Mouse (Mus musculus) adipocyte (in vitro differentiated cells): ENCODE measurements around the gene Hnf1b.

Source experiments
- DNase-seq: peaks from one replicate; pipeline ENCODE4 v3.0.0-alpha.2; 2016; ENCODE audit warnings: low spot score

The Hnf1b gene

DNA sequence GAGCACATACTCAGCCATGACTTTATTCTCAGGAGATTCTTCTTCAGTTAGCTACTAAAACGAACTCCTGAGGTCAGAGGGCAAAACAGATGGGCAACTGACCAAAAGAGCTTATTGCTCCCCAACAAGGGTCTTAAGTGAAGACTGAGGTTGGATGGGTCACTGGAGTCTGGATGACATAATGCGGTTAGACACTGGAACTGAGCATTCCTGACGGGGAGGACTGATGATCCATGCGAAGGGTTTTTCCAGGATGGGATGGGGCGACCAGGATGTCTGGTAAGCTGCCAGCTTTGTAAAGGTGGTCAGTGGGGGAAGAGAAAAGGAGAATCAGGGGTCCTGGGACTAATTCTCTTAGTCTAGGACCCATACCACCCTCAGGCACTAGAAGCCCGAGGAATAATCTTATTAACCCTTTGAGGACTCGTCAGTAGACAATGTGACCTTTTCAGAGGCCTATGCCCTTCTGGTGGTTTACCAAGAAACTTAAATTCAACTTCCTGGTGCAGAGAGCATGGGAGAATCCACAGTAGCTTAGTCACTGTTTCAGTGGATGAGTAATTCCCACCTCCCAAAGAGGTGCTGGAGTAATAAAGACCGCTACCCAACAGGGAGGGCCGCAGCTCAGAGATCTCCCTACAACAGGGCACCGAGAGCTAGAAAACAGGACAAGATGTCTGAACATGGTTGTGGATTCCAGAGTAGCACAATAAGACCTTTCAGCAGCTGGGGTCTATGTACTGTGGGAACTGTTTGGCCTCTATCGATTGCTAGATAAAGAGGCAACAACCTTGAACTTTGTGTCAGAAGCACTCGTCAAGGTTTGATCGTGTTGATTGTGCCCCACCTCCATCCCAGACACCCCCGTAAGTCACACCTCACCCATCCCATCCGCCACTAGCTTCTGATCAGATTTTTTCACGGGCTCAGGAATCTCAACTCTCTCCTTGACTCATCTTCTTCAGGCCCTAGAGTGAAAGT, 46.9 kb downstream of the Hnf1b start:
- no peak for DNase-seq

DNA sequence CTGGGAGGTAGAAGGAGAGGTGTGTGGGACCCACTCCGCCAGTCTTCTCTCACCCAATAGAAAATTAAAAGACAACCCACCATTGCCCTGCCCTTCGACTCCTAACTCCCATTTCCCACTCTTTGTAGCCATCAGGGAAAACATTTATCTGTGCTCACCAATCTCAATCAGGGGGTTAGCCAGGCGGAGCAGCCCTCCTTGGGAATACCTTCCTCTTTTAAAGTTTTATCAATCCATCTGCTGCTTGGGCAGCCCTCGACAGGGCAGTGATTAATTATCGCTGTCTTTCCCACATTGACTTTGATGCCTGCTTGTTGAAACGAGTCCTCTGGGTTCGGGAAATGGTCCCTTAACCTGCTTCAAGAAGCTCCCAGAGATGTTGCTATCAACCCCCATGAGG, 47.7 kb downstream of the Hnf1b start:
- no peak for DNase-seq

DNA sequence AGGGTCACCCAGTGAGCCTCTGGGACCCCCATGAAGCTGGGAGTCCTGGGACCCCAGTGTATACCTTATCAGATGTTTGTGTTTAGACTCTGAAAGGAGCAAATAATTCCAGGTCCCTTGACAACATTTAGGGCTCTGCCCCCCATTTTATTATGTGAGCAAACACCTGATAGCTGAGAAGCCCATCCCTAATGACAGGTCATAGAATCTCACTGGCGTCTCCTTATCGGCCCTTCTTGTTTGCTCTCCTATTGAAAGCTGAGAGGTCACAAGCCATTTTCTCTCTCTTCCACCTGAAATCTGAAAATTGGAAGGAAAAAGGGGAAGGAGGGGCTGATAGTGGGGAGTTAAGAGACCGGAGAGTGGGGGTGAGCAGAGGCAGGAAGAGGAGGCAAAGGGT, 52.9 kb downstream of the Hnf1b start:
- no peak for DNase-seq

- DNase-seq, result peak; percentile 24
Measured at GRCm38 (mm10) chr11:83905756-83906155, 55.9 kb downstream of the Hnf1b start.

- DNase-seq, result no peak
Measured at GRCm38 (mm10) chr11:83908376-83908775, 58.5 kb downstream of the Hnf1b start.

GRCm38 (mm10) chr11:83913824-83914311, 64.0 kb downstream of the Hnf1b start:
- no peak for DNase-seq

DNA sequence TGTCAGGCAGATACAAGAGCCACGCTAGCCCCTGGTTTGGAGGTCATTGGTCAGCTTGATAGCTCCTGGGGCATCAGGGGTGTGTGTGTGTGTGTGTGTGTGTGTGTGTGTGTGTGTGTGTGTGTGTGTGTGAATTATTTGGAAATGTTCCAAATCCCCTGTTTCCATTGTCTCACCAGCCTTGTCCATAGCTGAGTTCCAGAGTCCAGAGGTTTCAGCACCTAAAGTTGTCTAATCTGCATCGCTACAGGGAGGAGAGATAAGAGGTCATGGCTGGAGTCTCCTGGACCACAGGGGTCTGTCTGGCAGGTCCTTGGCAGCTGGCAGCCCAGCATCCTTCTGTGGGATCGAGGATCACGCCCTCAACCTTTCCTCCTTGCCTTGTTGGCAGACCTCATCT, 64.6 kb downstream of the Hnf1b start:
- no peak for DNase-seq

- DNase-seq, result no peak
Measured at GRCm38 (mm10) chr11:83922600-83922999, 72.7 kb downstream of the Hnf1b start.

- DNase-seq, result peak; percentile 10
Measured at GRCm38 (mm10) chr11:83927097-83927496, 77.2 kb downstream of the Hnf1b start.

DNA sequence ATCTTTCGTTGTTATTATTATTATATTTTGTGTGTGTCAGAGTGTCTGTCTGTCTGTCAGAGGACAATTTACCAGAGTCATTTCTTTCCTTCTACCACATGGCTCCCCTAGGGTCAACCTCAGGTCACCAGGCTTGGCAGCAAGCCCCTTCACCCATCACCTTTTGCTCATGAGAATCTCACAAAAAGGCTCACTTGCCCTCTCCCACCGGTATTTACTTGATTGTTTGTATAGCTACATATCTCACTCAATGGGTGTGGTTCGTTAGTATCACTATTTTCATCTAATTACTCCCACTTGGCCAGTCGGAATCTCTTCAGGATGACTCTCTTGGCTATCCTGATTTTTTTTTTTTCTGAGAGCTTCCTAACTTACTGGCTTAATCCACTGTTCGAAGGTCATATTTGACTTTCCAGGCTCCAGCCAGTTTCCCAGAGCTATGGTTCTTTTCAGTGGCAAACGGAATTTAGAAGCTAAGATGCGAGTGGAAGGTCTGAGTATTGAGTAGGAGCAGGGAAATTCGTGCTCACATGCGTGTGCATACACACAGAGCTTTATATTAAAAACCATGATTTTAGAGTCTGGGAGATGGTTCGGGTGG, 82.7 kb downstream of the Hnf1b start:
- no peak for DNase-seq

DNA sequence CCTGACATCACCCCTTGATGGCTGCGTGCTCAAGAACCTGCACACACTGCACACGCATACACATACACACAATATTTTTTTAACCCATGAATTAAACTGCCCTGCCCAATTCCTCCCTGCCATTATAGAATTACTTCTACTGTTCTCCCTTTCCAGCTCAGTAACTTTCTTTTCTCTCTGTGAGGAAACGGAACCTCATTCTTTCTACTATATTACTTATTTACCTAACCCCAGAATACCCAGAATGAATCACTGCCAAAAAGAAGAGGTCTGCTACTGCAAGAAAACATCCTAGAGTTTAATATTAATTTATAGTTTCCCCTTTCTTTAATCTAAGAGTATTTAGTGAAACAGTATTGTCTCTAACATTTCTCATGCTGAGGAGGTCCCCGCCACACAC, 83.5 kb downstream of the Hnf1b start:
- no peak for DNase-seq

DNA sequence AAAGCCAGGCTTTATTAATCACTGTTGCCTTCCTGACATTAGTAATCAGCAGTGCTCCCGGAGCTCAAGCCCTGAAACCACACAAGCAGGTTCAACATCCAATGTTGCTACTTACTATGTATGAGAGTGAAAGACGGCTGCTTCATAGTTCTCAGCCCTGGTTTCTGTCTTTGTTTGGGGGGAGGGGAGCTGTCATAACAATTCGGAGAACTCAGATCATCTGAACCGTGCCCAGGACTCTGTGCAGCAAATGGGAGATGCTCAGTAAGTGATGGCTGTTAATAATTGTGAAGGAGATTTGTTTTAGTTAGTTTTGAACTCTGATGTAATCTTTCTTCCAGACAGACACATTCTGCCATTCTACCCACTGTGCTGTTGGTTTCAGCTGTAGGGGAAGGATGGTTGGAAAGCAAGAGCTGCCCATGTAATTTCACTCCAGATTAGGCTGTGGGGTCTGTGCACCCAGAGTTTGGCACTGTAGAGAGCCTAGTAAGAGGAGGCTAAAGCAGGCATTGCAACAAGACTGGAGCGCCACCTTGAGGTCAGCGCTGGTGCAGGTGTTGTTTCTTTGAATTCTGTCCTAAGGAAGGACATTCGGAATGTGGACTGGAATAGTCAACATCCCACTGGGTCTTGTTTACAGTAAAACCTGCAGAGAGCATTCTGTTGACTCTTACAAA, 86.3 kb downstream of the Hnf1b start:
- DNase-seq, result peak; percentile 81

DNA sequence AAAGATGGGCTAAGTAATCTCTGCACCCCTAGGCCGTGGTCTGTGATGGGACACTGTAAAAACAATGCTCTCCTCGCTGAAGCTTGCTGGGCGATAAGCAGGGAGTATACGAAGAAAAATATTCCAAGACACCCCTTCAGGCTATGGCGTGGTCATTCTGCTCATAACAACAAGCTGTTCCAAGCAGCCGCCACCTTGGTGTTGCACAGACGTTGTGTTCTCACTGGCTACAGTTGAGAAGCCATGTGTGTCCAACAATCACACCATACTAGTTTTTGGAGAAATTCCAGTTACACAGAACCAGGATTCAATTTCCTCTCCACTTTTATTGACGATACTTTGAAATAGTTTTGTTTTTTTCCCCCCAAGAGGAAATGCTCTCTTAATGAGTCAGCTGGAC, 88.7 kb downstream of the Hnf1b start:
- no peak for DNase-seq

- peak; percentile 93 for DNase-seq
Measured at GRCm38 (mm10) chr11:83941950-83942840, 92.3 kb downstream of the Hnf1b start, which contains the start of gene Ddx52. Ddx52 (plus strand) TSS chr11:83942062.
